Mouse (Mus musculus) forebrain, embryonic 15.5 days (tissue): ENCODE results near the gene Rcor3. TPM values are rescaled to one million over a fixed set of nuclear protein-coding genes. Genes with fewer than 3 reads are reported as not detected.

ENCODE experiments used
- ATAC-seq: fragments of 200-750 bp; cut with Nextera tagmentation; replicated peaks from 2 replicates; pipeline ENCODE4 v1.8.0; 2017; ENCODE audit warnings: mild to moderate bottlenecking, moderate TSS enrichment, moderate library complexity
- H3K27ac ChIP-seq: fragments of 300-500 bp; sonication (generic); replicated peaks from 2 replicates; pipeline ENCODE4 v1.5.1; 2015; ENCODE audit warnings: mild to moderate bottlenecking, inconsistent platforms
- H3K27me3 ChIP-seq: fragments of 300-500 bp; sonication (generic); 2 replicates; pipeline ENCODE4 v1.6.1; 2015; ENCODE audit warnings: inconsistent platforms
- H3K36me3 ChIP-seq: fragments of 300-500 bp; sonication (generic); 2 replicates; pipeline ENCODE4 v1.6.1; 2015; ENCODE audit warnings: mild to moderate bottlenecking, inconsistent platforms
- H3K4me1 ChIP-seq: fragments of 300-500 bp; sonication (generic); 2 replicates; pipeline ENCODE4 v1.6.1; 2015; ENCODE audit warnings: inconsistent platforms
- H3K4me2 ChIP-seq: fragments of 300-500 bp; sonication (generic); replicated peaks from 2 replicates; pipeline ENCODE4 v1.6.1; 2015; ENCODE audit warnings: mild to moderate bottlenecking, inconsistent platforms
- H3K4me3 ChIP-seq: fragments of 300-500 bp; sonication (generic); 2 replicates; pipeline ENCODE4 v1.5.1; 2015; ENCODE audit warnings: mild to moderate bottlenecking, inconsistent platforms
- H3K9ac ChIP-seq: fragments of 300-500 bp; sonication (generic); replicated peaks from 2 replicates; pipeline ENCODE4 v1.6.1; 2015; ENCODE audit warnings: mild to moderate bottlenecking, inconsistent platforms
- H3K9me3 ChIP-seq: fragments of 300-500 bp; sonication (generic); 2 replicates; pipeline ENCODE4 v1.6.1; 2016; ENCODE audit warnings: inconsistent platforms
- WGBS: fragments of 180-500 bp; shearing (Covaris S2); methylation state at CpG from one replicate; pipeline ENCODE4 v1.1.7; 2015; ENCODE audit warnings: mixed read lengths; 5-methylcytosine and 5-hydroxymethylcytosine counted together
- polyA plus RNA-seq: library from polyadenylated mRNA; unstranded; fragments of >200 nt; fragmentation: Nextera tagmentation; extraction: Ambion mirVana; gene quantifications from 2 replicates; pipeline ENCODE4 v1.2.1, GENCODE M21; 2015

The Rcor3 gene
- polyA plus RNA-seq, 1 experiment from 2014 or later = 23.8 TPM

GRCm38 (mm10) chr1:192115378-192115777 lies 22.5 kb downstream of the Rcor3 start:
- Histone ChIP-seq H3K27me3 (no peaks in the 10 kb centered on the region), H3K36me3 (peaks cover 56% of the 10 kb centered on the region), H3K9me3 (no peaks in the 10 kb centered on the region), H3K27ac (no peak overlapping the region), H3K9ac (no peak overlapping the region), H3K4me3 (no peak overlapping the region), H3K4me1 (no peaks in the 10 kb centered on the region), H3K4me2 (no peak overlapping the region)
- no peak for ATAC-seq
- 100% methylated on average over 1 of the region's 1 CpGs for WGBS

GRCm38 (mm10) chr1:192109169-192109568 lies 28.7 kb downstream of the Rcor3 start:
- Histone ChIP-seq H3K27me3 (no peaks in the 10 kb centered on the region), H3K4me1 (no peaks in the 10 kb centered on the region), H3K4me3 (no peak overlapping the region), H3K9me3 (no peaks in the 10 kb centered on the region), H3K9ac (no peak overlapping the region), H3K4me2 (no peak overlapping the region), H3K36me3 (peaks cover 37% of the 10 kb centered on the region), H3K27ac (no peak overlapping the region)
- WGBS = 53% methylated on average over 6 of the region's 6 CpGs
- ATAC-seq = no peak

DNA sequence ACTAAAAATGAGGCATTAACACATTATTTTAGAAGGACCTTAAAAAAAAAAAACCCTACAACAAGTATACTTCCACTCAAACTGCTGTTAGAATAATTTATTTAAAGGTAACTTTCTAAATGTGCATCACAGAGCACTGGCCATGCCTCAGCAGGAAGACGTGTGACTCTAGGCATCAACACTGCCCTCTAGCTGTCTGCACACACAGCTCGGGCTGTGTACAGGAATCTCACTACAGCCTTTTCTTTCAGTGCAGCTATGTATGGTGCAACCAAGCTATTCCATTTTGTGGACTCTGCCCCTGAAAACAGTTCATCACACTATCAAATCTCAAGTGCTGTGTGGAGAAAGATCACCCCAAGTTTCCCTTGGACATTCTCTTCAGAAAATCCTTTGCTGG lies 30.5 kb downstream of the Rcor3 start:
- peaks cover 36% of the 10 kb centered on the region for H3K36me3 ChIP-seq
- no peaks in the 10 kb centered on the region for H3K9me3 ChIP-seq
- no peak overlapping the region for H3K9ac ChIP-seq
- ATAC-seq = peak; percentile 75; the same call in 1 of the 2 replicates
- H3K4me1 ChIP-seq = no peaks in the 10 kb centered on the region
- no peak overlapping the region for H3K4me2 ChIP-seq
- H3K27me3 ChIP-seq = no peaks in the 10 kb centered on the region
- 6% methylated on average over 2 of the region's 2 CpGs for WGBS
- H3K27ac ChIP-seq = no peak overlapping the region
- no peak overlapping the region for H3K4me3 ChIP-seq

DNA sequence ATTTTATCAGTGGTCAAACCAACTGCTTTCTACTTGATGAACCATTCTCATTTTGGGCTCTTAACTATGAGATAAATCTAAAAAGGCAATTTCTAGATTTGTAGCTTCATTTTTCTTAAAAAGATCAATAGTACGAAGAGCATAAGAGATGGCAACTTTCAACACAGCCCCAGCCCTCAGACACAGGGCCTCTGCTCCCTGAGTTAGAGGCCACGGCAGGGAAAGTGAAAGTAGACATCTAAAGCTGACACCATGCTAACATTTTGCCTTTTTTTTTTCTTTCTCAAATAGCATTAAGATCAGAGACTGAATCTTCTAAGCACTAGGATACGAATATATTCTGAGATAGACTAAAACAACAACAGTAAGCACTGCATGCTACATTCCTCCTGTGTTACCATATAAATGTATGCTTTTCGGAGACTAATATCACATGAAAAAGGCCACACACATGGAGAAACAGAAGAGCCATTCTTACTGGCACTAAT lies 31.9 kb downstream of the Rcor3 start:
- no peaks in the 10 kb centered on the region for H3K27me3 ChIP-seq

GRCm38 (mm10) chr1:192104021-192104420 lies 33.8 kb downstream of the Rcor3 start:
- no peaks in the 10 kb centered on the region for H3K27me3 ChIP-seq
- 97% methylated on average over 9 of the region's 9 CpGs for WGBS
- no peak overlapping the region for H3K4me3 ChIP-seq
- no peak overlapping the region for H3K27ac ChIP-seq
- no peaks in the 10 kb centered on the region for H3K9me3 ChIP-seq
- no peaks in the 10 kb centered on the region for H3K4me1 ChIP-seq
- no peak for ATAC-seq
- peaks cover 40% of the 10 kb centered on the region for H3K36me3 ChIP-seq
- H3K4me2 ChIP-seq = no peak overlapping the region
- no peak overlapping the region for H3K9ac ChIP-seq

More for the DNA sequence above, 31.9 kb downstream of the Rcor3 start:
- peaks cover 40% of the 10 kb centered on the region for H3K36me3 ChIP-seq
- ATAC-seq = no peak
- no peak overlapping the region for H3K9ac ChIP-seq
- H3K9me3 ChIP-seq = no peaks in the 10 kb centered on the region
- 91% methylated on average over 4 of the region's 4 CpGs for WGBS
- no peaks in the 10 kb centered on the region for H3K4me1 ChIP-seq
- no peak overlapping the region for H3K4me3 ChIP-seq
- H3K27ac ChIP-seq = no peak overlapping the region
- no peak overlapping the region for H3K4me2 ChIP-seq

DNA sequence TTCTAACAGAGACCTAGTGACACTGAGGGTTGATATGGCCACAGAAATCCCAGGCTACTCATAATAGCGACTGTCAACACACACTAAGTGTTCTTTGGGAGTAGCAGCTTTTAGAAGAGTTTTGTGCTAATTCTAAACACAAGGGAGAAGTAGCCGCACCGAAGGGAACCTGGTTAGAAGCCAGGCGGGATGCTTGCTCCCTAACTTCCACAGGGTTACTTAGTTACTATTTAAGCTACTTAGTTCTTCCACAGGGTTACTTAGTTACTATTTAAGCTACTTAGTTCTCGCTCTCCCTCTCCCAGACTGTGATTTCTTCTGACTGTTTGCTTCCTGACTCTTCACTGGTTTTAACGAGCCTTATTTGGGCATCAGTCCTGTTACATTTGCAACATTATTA lies 34.7 kb downstream of the Rcor3 start:
- 84% methylated on average over 6 of the region's 6 CpGs for WGBS
- Histone ChIP-seq H3K9me3 (no peaks in the 10 kb centered on the region), H3K27me3 (no peaks in the 10 kb centered on the region), H3K27ac (no peak overlapping the region), H3K9ac (no peak overlapping the region), H3K36me3 (peaks cover 39% of the 10 kb centered on the region), H3K4me2 (no peak overlapping the region), H3K4me3 (no peak overlapping the region), H3K4me1 (no peaks in the 10 kb centered on the region)
- no peak for ATAC-seq

- Histone ChIP-seq H3K4me2 (no peak overlapping the region), H3K9me3 (no peaks in the 10 kb centered on the region), H3K9ac (no peak overlapping the region), H3K4me3 (no peak overlapping the region), H3K4me1 (no peaks in the 10 kb centered on the region), H3K27me3 (no peaks in the 10 kb centered on the region), H3K27ac (no peak overlapping the region), H3K36me3 (peaks cover 34% of the 10 kb centered on the region)
- ATAC-seq = no peak
- 80% methylated on average over 8 of the region's 8 CpGs for WGBS
Measured at GRCm38 (mm10) chr1:192101359-192101758, 36.5 kb downstream of the Rcor3 start.

GRCm38 (mm10) chr1:192100742-192101141 lies 37.1 kb downstream of the Rcor3 start:
- no peaks in the 10 kb centered on the region for H3K9me3 ChIP-seq
- H3K36me3 ChIP-seq = peaks cover 34% of the 10 kb centered on the region
- no peaks in the 10 kb centered on the region for H3K4me1 ChIP-seq
- H3K27me3 ChIP-seq = no peaks in the 10 kb centered on the region
- no peak overlapping the region for H3K4me2 ChIP-seq
- WGBS = 90% methylated on average over 11 of the region's 11 CpGs
- H3K9ac ChIP-seq = no peak overlapping the region
- H3K4me3 ChIP-seq = no peak overlapping the region
- no peak overlapping the region for H3K27ac ChIP-seq
- ATAC-seq = no peak

DNA sequence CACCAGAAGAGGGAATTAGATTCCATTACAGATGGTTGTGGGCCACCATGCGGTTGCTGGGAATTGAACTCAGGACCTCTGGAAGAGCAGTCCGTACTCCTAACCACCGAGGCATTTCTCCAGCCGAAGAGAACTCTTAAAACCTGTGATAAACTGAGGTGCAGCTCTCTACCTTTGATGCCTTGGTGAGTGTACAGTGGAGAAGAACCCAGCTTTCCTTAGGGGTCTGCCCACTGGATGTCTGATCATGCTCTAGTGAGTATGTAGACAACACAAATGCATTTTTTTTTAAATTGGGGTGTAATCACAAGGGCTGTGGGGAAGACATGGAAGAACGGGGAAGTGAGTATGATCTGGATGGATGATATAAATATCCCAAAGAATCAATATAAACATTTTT lies 42.2 kb downstream of the Rcor3 start:
- peaks cover 11% of the 10 kb centered on the region for H3K36me3 ChIP-seq
- WGBS = 91% methylated on average over 5 of the region's 5 CpGs
- H3K4me1 ChIP-seq = peaks cover 6% of the 10 kb centered on the region; the same call in 1 of the 2 replicates
- ATAC-seq = no peak
- no peak overlapping the region for H3K4me3 ChIP-seq
- no peak overlapping the region for H3K9ac ChIP-seq
- no peak overlapping the region for H3K27ac ChIP-seq
- no peak overlapping the region for H3K4me2 ChIP-seq
- no peaks in the 10 kb centered on the region for H3K9me3 ChIP-seq
- H3K27me3 ChIP-seq = 0 out of 2 replicates have a peak, but pooled peaks cover 11% of the 10 kb centered on the region

GRCm38 (mm10) chr1:192094451-192095170 lies 43.3 kb downstream of the Rcor3 start:
- Histone ChIP-seq H3K27ac (no peak overlapping the region), H3K9ac (no peak overlapping the region), H3K27me3 (0 out of 2 replicates have a peak, but pooled peaks cover 13% of the 10 kb centered on the region), H3K4me2 (no peak overlapping the region), H3K9me3 (no peaks in the 10 kb centered on the region), H3K4me3 (no peak overlapping the region), H3K4me1 (peaks cover 6% of the 10 kb centered on the region; the same call in 1 of the 2 replicates), H3K36me3 (peaks cover 8% of the 10 kb centered on the region; the same call in 1 of the 2 replicates)
- no peak for ATAC-seq
- 59% methylated on average over 13 of the region's 13 CpGs for WGBS

DNA sequence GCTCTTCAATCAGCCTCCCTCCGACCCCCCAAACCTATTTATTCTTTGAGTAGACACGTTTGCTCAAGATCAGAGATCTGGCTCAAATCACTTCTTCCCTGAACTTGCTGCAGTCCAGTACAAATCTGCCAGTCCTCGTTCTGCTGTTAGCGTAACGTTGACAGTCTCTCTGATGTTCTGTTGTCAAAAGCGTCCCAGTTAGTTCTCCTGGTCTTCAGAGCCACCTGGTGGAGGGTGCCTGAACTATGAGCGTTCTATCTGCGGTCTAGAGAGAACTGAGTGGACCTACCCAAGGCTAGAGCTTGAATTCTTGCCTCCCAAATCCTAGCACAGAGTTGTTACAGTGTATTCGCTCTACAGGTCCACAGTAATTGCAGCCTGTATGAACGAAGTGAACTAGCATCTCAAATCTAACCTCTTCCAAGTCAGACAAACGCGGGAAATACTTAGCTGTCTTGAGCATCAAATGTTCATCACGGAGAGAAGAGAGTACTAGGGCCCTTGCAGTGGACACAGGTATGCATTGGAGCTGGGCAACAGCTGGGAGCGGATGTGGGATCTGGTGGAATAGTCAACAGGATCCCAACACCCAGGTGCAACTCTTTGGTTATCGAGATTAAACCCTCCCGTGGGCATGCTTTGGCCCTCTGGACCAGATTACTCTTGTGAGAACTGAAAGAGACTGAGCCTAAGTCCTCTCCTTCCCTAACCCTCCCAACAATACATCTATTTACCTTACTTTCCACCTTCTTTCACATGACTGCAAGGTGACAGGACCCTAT lies 44.8 kb downstream of the Rcor3 start:
- peak overlapping the region; percentile 95 for H3K4me2 ChIP-seq
- peak overlapping the region; percentile 65 for H3K4me3 ChIP-seq
- H3K4me1 ChIP-seq = peaks cover 6% of the 10 kb centered on the region; the same call in 1 of the 2 replicates
- WGBS = 34% methylated on average over 16 of the region's 16 CpGs
- peaks cover 2% of the 10 kb centered on the region; the same call in 1 of the 2 replicates for H3K36me3 ChIP-seq
- ATAC-seq = peak; percentile 93
- peak overlapping the region; percentile 60 for H3K9ac ChIP-seq
- H3K27ac ChIP-seq = no peak overlapping the region
- 0 out of 2 replicates have a peak, but pooled peaks cover 13% of the 10 kb centered on the region for H3K27me3 ChIP-seq
- no peaks in the 10 kb centered on the region for H3K9me3 ChIP-seq
